Mouse (Mus musculus) frontal cortex, postnatal 25 days (tissue): ENCODE measurements around the gene Cdh23.

Source experiments
- DNase-seq, 2 experiments: peaks; one replicate each; pipeline ENCODE4 v3.0.0; 2022; ENCODE audit warnings: low spot score in 2 of 2

The Cdh23 gene

GRCm38 (mm10) chr10:60635568-60636295, 60.6 kb downstream of the Cdh23 start:
- no peak for DNase-seq

GRCm38 (mm10) chr10:60634391-60634790, 61.9 kb downstream of the Cdh23 start:
- peak; percentile 6 to 15 for DNase-seq

GRCm38 (mm10) chr10:60626086-60626485, 70.2 kb downstream of the Cdh23 start:
- no peak for DNase-seq

- DNase-seq = no peak
Measured at GRCm38 (mm10) chr10:60625511-60625910, 70.8 kb downstream of the Cdh23 start.

- DNase-seq = no peak
Measured at GRCm38 (mm10) chr10:60624945-60625344, 71.3 kb downstream of the Cdh23 start.

- DNase-seq = no peak
Measured at GRCm38 (mm10) chr10:60624217-60624708, 72.0 kb downstream of the Cdh23 start.

- no peak for DNase-seq
Measured at GRCm38 (mm10) chr10:60622836-60623235, 73.5 kb downstream of the Cdh23 start.

- DNase-seq = no peak
Measured at GRCm38 (mm10) chr10:60621470-60622170, 74.7 kb downstream of the Cdh23 start.

GRCm38 (mm10) chr10:60615898-60616297, 80.4 kb downstream of the Cdh23 start:
- no peak for DNase-seq

- no peak for DNase-seq
Measured at GRCm38 (mm10) chr10:60612893-60613292, 83.4 kb downstream of the Cdh23 start.

- DNase-seq = no peak
Measured at GRCm38 (mm10) chr10:60607166-60607565, 89.1 kb downstream of the Cdh23 start.

- no peak for DNase-seq
Measured at GRCm38 (mm10) chr10:60606661-60607060, 89.6 kb downstream of the Cdh23 start.

GRCm38 (mm10) chr10:60602235-60602634, 94.1 kb downstream of the Cdh23 start:
- DNase-seq = no peak

- DNase-seq = no peak
Measured at GRCm38 (mm10) chr10:60595166-60595565, 101.1 kb downstream of the Cdh23 start.

- no peak for DNase-seq
Measured at GRCm38 (mm10) chr10:60592881-60593575, 103.3 kb downstream of the Cdh23 start.

- no peak for DNase-seq
Measured at GRCm38 (mm10) chr10:60591281-60591680, 105.0 kb downstream of the Cdh23 start.

- no peak for DNase-seq
Measured at GRCm38 (mm10) chr10:60590241-60590640, 106.0 kb downstream of the Cdh23 start.

- no peak for DNase-seq
Measured at GRCm38 (mm10) chr10:60585691-60586090, 110.6 kb downstream of the Cdh23 start.

- no peak for DNase-seq
Measured at GRCm38 (mm10) chr10:60582956-60583355, 113.3 kb downstream of the Cdh23 start.

- DNase-seq = no peak
Measured at GRCm38 (mm10) chr10:60580666-60581065, 115.6 kb downstream of the Cdh23 start.

- DNase-seq = no peak
Measured at GRCm38 (mm10) chr10:60578738-60579538, 117.4 kb downstream of the Cdh23 start.
